In genomic region chrX:7765764-7766163, GRCm38 (mm10) we compare ENCODE assay signal across 8 mouse cellular contexts. TPM values are rescaled to one million over a fixed set of nuclear protein-coding genes. Genes with fewer than 3 reads are reported as not detected.
DNase-seq lines count a peak whose midpoint lies in the region; ATAC-seq and TF ChIP-seq lines count a peak whose summit lies in the region.

No protein-coding gene starts in this region.

- TF ChIP-seq POLR2A in limb, embryonic 14.5 days (IDR thresholded peaks at IDR 0.05; ENCODE audit: borderline replicate concordance, extremely low read depth, insufficient read depth, insufficient read length), result no peak

- no peaks in the 10 kb centered on the region for H3K9me3 ChIP-seq in forebrain, embryonic 12.5 days
- no peaks in the 10 kb centered on the region for H3K9me3 ChIP-seq in hindbrain, embryonic 11.5 days (ENCODE audit: control insufficient read depth, low read length)
- H3K9me3 ChIP-seq in limb, embryonic 14.5 days (ENCODE audit: control insufficient read depth, low read length), result no peaks in the 10 kb centered on the region
- H3K9me3 ChIP-seq in midbrain, embryonic 13.5 days, result no peaks in the 10 kb centered on the region; the same call in 1 of the 2 replicates

- ATAC-seq in cerebellum, adult (ENCODE audit: insufficient number of reproducible peaks, low FRiP score, low TSS enrichment), result no peak
- no peak for ATAC-seq in forebrain, embryonic 12.5 days (ENCODE audit: low FRiP score)
- no peak for ATAC-seq in hindbrain, embryonic 11.5 days (ENCODE audit: low FRiP score)
- peak; percentile 23; the same call in 1 of the 2 replicates for ATAC-seq in limb, embryonic 14.5 days (ENCODE audit: low FRiP score, low read depth)
- no peak for ATAC-seq in midbrain, embryonic 13.5 days

- no peaks in the 10 kb centered on the region for H3K27me3 ChIP-seq in forebrain, embryonic 12.5 days
- H3K27me3 ChIP-seq in hindbrain, embryonic 11.5 days (ENCODE audit: control insufficient read depth, insufficient read depth, low read length), result no peaks in the 10 kb centered on the region
- no peaks in the 10 kb centered on the region for H3K27me3 ChIP-seq in limb, embryonic 14.5 days (ENCODE audit: control insufficient read depth, insufficient read depth, low read length)
- no peaks in the 10 kb centered on the region for H3K27me3 ChIP-seq in midbrain, embryonic 13.5 days

- H3K36me3 ChIP-seq in forebrain, embryonic 12.5 days (replicated peaks), result peaks cover 23% of the 10 kb centered on the region
- no peaks in the 10 kb centered on the region for H3K36me3 ChIP-seq in hindbrain, embryonic 11.5 days (ENCODE audit: control insufficient read depth, insufficient read depth, low read length)
- H3K36me3 ChIP-seq in limb, embryonic 14.5 days (ENCODE audit: control insufficient read depth, insufficient read depth, low read length), result peaks cover 29% of the 10 kb centered on the region
- peaks cover 27% of the 10 kb centered on the region for H3K36me3 ChIP-seq in midbrain, embryonic 13.5 days

- peak overlapping the region; percentile 67 for H3K4me2 ChIP-seq in forebrain, embryonic 12.5 days
- H3K4me2 ChIP-seq in hindbrain, embryonic 11.5 days (replicated peaks; ENCODE audit: low read depth, low read length), result peak overlapping the region; percentile 64
- H3K4me2 ChIP-seq in limb, embryonic 14.5 days (replicated peaks; ENCODE audit: low read depth, low read length, severe bottlenecking), result peak overlapping the region; percentile 55
- peak overlapping the region; percentile 72 for H3K4me2 ChIP-seq in midbrain, embryonic 13.5 days (replicated peaks)

- peak; percentile 37 for DNase-seq in cerebellum, adult 11-12 months
- peak; percentile 96 for DNase-seq in ZHBTc4 (ENCODE audit: low read depth, low spot score)
- DNase-seq in hindbrain, embryonic 11.5 days (ENCODE audit: low spot score), result peak; percentile 28
- peak; percentile 62 for DNase-seq in limb, embryonic 14.5 days (ENCODE audit: low spot score)
- DNase-seq in T-cell, adult 2 months (ENCODE audit: low spot score), result no peak

- no peak overlapping the region for H3K27ac ChIP-seq in forebrain, embryonic 12.5 days
- H3K27ac ChIP-seq in hindbrain, embryonic 11.5 days (ENCODE audit: low read depth, low read length), result no peak overlapping the region
- H3K27ac ChIP-seq in limb, embryonic 14.5 days (replicated peaks; ENCODE audit: low read depth, low read length), result no peak overlapping the region
- H3K27ac ChIP-seq in midbrain, embryonic 13.5 days, result no peak overlapping the region

- 24% methylated on average over 11 of the region's 11 CpGs for WGBS in forebrain, embryonic 12.5 days
- WGBS in hindbrain, embryonic 11.5 days, result 10% methylated on average over 11 of the region's 11 CpGs
- 25% methylated on average over 11 of the region's 11 CpGs for WGBS in limb, embryonic 14.5 days
- WGBS in midbrain, embryonic 13.5 days, result 21% methylated on average over 11 of the region's 11 CpGs

- peak overlapping the region; percentile 62 for H3K4me3 ChIP-seq in forebrain, embryonic 12.5 days (replicated peaks)
- H3K4me3 ChIP-seq in hindbrain, embryonic 11.5 days (ENCODE audit: low read depth, low read length), result peak overlapping the region; percentile 65
- H3K4me3 ChIP-seq in limb, embryonic 14.5 days (replicated peaks; ENCODE audit: low read length), result 0 out of 2 replicates have a peak overlapping the region, but pooled peaks have one; percentile 59
- peak overlapping the region; percentile 65 for H3K4me3 ChIP-seq in midbrain, embryonic 13.5 days (replicated peaks)

- H3K9ac ChIP-seq in forebrain, embryonic 12.5 days, result 0 out of 2 replicates have a peak overlapping the region, but pooled peaks have one; percentile 63
- H3K9ac ChIP-seq in hindbrain, embryonic 11.5 days (ENCODE audit: low read depth, low read length), result no peak overlapping the region
- no peak overlapping the region for H3K9ac ChIP-seq in limb, embryonic 14.5 days (ENCODE audit: low read depth, low read length, severe bottlenecking)
- H3K9ac ChIP-seq in midbrain, embryonic 13.5 days (replicated peaks), result peak overlapping the region; percentile 75

- H3K4me1 ChIP-seq in forebrain, embryonic 12.5 days, result peaks cover 19% of the 10 kb centered on the region
- H3K4me1 ChIP-seq in hindbrain, embryonic 11.5 days (replicated peaks; ENCODE audit: control insufficient read depth, insufficient read depth, low read length), result no peaks in the 10 kb centered on the region
- no peaks in the 10 kb centered on the region for H3K4me1 ChIP-seq in limb, embryonic 14.5 days (ENCODE audit: control insufficient read depth, insufficient read depth, low read length)
- peaks cover 27% of the 10 kb centered on the region for H3K4me1 ChIP-seq in midbrain, embryonic 13.5 days (replicated peaks)

RNA-seq across cellular contexts. Expression of gene Tfe3, which starts 3.4 kb away (rescaled TPM):
- polyA plus RNA-seq in forebrain, embryonic 12.5 days (2016; fragmentation: Nextera tagmentation; extraction: Ambion mirVana), result 27.9 and 30.3 TPM in 2 replicates
- 18.5 and 21.7 TPM in 2 replicates for polyA plus RNA-seq in hindbrain, embryonic 11.5 days (2014; fragmentation: Nextera tagmentation; extraction: Ambion mirVana)
- 24.4 and 25.3 TPM in 2 replicates for polyA plus RNA-seq in limb, embryonic 14.5 days (2012; rRNA removed)
- polyA plus RNA-seq in limb, embryonic 14.5 days (2014; fragmentation: Nextera tagmentation; extraction: Ambion mirVana), result 22.1 and 22.2 TPM in 2 replicates
- 25.3 and 30.4 TPM in 2 replicates for polyA plus RNA-seq in midbrain, embryonic 13.5 days (2015; fragmentation: Nextera tagmentation; extraction: Ambion mirVana)

RNA-seq across cellular contexts. Expression of gene Ccdc120, which starts 15.1 kb away (rescaled TPM):
- 29.6 and 31.1 TPM in 2 replicates for polyA plus RNA-seq in forebrain, embryonic 12.5 days (2016; fragmentation: Nextera tagmentation; extraction: Ambion mirVana)
- polyA plus RNA-seq in hindbrain, embryonic 11.5 days (2014; fragmentation: Nextera tagmentation; extraction: Ambion mirVana), result 19.9 and 21.5 TPM in 2 replicates
- 25.7 and 38.6 TPM in 2 replicates for polyA plus RNA-seq in limb, embryonic 14.5 days (2012; rRNA removed)
- 14.9 and 16.0 TPM in 2 replicates for polyA plus RNA-seq in limb, embryonic 14.5 days (2014; fragmentation: Nextera tagmentation; extraction: Ambion mirVana)
- polyA plus RNA-seq in midbrain, embryonic 13.5 days (2015; fragmentation: Nextera tagmentation; extraction: Ambion mirVana), result 46.0 and 51.0 TPM in 2 replicates

RNA-seq across cellular contexts. Expression of gene Gripap1, which starts 23.8 kb away (rescaled TPM):
- polyA plus RNA-seq in forebrain, embryonic 12.5 days (2016; fragmentation: Nextera tagmentation; extraction: Ambion mirVana), result 75.7 and 84.4 TPM in 2 replicates
- polyA plus RNA-seq in hindbrain, embryonic 11.5 days (2014; fragmentation: Nextera tagmentation; extraction: Ambion mirVana), result 46.1 and 53.6 TPM in 2 replicates
- polyA plus RNA-seq in limb, embryonic 14.5 days (2012; rRNA removed), result 60.2 and 63.0 TPM in 2 replicates
- polyA plus RNA-seq in limb, embryonic 14.5 days (2014; fragmentation: Nextera tagmentation; extraction: Ambion mirVana), result 31.9 and 32.9 TPM in 2 replicates
- polyA plus RNA-seq in midbrain, embryonic 13.5 days (2015; fragmentation: Nextera tagmentation; extraction: Ambion mirVana), result 76.5 and 81.7 TPM in 2 replicates

RNA-seq across cellular contexts. Expression of gene Praf2, which starts 37.5 kb away (rescaled TPM):
- 79.5 and 84.7 TPM in 2 replicates for polyA plus RNA-seq in forebrain, embryonic 12.5 days (2016; fragmentation: Nextera tagmentation; extraction: Ambion mirVana)
- 98.3 and 108 TPM in 2 replicates for polyA plus RNA-seq in hindbrain, embryonic 11.5 days (2014; fragmentation: Nextera tagmentation; extraction: Ambion mirVana)
- 83.7 and 91.1 TPM in 2 replicates for polyA plus RNA-seq in limb, embryonic 14.5 days (2012; rRNA removed)
- polyA plus RNA-seq in limb, embryonic 14.5 days (2014; fragmentation: Nextera tagmentation; extraction: Ambion mirVana), result 89.4 and 92.0 TPM in 2 replicates
- polyA plus RNA-seq in midbrain, embryonic 13.5 days (2015; fragmentation: Nextera tagmentation; extraction: Ambion mirVana), result 110 and 111 TPM in 2 replicates

RNA-seq across cellular contexts. Expression of gene Gm45208, which starts 43.7 kb away (rescaled TPM):
- 0.66 TPM in 1 of 2 replicates, not detected in the other for polyA plus RNA-seq in forebrain, embryonic 12.5 days (2016; fragmentation: Nextera tagmentation; extraction: Ambion mirVana)
- polyA plus RNA-seq in hindbrain, embryonic 11.5 days (2014; fragmentation: Nextera tagmentation; extraction: Ambion mirVana), result not detected in 2 replicates
- polyA plus RNA-seq in limb, embryonic 14.5 days (2012; rRNA removed), result 0.50 and 0.85 TPM in 2 replicates
- 0.43 and 0.48 TPM in 2 replicates for polyA plus RNA-seq in limb, embryonic 14.5 days (2014; fragmentation: Nextera tagmentation; extraction: Ambion mirVana)
- polyA plus RNA-seq in midbrain, embryonic 13.5 days (2015; fragmentation: Nextera tagmentation; extraction: Ambion mirVana), result not detected in 2 replicates

Comparison
In these comparisons a context has a peak if more than half of its experiments do, and no peak if none do; other contexts are left out.
1. H3K9ac ChIP-seq: peak in forebrain, embryonic 12.5 days (single experiment) and midbrain, embryonic 13.5 days (single experiment); none in hindbrain, embryonic 11.5 days (single experiment) and limb, embryonic 14.5 days (single experiment).
2. Peak in every context shown above with its lines, with median percentiles within 50 percentile points of each other: H3K4me2 ChIP-seq and H3K4me3 ChIP-seq.